Mouse (Mus musculus): ENCODE measurements around the gene Fam126b. TPM values are rescaled to one million over a fixed set of nuclear protein-coding genes. Genes with fewer than 3 reads are reported as not detected.
"Not testable (repeated sequence)": the region's sequence is repeated elsewhere in the genome, so short reads cannot be mapped to it uniquely, and the experiment has no call there.

The Fam126b gene
- total RNA-seq (2014; rRNA removed; ENCODE audit: low replicate concordance) (5.1 and 5.7 TPM in 2 replicates), polyA plus RNA-seq (2015; fragmentation: Nextera tagmentation; extraction: Ambion mirVana) (3.0 and 3.1 TPM in 2 replicates)

DNA sequence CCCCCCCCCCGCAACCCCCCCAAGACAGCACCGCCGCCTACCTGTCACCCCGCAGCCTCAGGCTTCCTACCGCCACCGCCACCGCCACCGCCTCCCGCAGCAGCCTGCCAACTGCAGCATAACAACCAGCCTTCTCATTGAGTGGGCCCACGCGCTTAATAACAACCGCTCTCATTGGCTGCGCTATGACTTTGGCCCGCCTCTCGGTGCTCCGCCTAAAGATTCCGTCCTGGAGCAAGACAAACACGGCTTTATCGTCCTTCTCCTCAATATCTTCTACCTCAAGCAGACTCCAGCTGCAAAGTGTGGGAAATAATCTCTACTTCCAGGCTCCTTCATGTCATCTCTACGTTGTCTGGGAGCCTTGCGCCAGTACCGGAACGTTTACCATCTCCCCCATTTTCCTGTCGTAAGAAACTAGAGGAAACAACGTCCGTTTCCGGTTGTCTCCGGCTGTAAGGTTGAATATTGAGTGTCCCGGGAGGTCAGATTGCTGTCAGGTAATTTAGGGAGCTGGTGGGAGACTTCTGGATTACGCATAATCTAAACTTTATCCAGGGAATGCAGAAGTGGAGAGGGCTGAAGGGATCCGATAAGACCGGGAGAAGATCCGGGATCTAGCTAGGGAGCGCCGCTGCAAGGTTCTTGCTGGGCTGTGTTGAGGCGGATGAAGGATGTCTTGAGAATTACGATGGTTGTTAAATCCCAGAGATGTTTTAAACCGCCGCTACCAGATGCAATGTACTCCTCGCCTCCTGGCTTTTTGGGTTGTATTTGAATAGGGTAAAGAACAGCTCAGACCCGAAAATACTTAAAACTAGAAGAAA lies at the start of gene Fam126b, which contains the start of gene Ndufb3:
Fam126b (minus strand) TSS at position 153 of the 827 bp plus-strand sequence.
Ndufb3 (plus strand) TSS at position 214 of the 827 bp plus-strand sequence.
- TF ChIP-seq CTCF (IDR thresholded peaks at IDR 0.05; ENCODE audit: low read depth), result no peak
- TF ChIP-seq EP300 (IDR thresholded peaks at IDR 0.05; ENCODE audit: low read depth), result 0 out of 2 replicates have a peak, but pooled peaks have one; percentile 59
- peak; percentile 82 for DNase-seq (ENCODE audit: low spot score)
- Histone ChIP-seq H3K9me3 (replicated peaks; ENCODE audit: control insufficient read depth, low read length) (no peaks in the 10 kb centered on the region), H3K4me1 (ENCODE audit: control insufficient read depth, insufficient read depth) (peaks cover 13% of the 10 kb centered on the region), H3K9ac (replicated peaks; ENCODE audit: low read depth, low read length) (peak within 1 kb of the TSS; percentile 87), H3K4me2 (ENCODE audit: low read depth, low read length) (peak within 1 kb of the TSS; percentile 95), H3K27ac (ENCODE audit: low read depth) (peak within 1 kb of the TSS; percentile 65), H3K27me3 (ENCODE audit: control insufficient read depth, insufficient read depth, low read length) (no peaks in the 10 kb centered on the region), H3K36me3 (replicated peaks; ENCODE audit: control insufficient read depth, insufficient read depth, low read length) (peaks cover 4% of the 10 kb centered on the region; the same call in 1 of the 2 replicates), H3K4me3 (ENCODE audit: low read depth, low read length) (peak within 1 kb of the TSS; percentile 85)
- ATAC-seq (ENCODE audit: insufficient read depth, low read depth), result peak; percentile 98
- WGBS, result under 1% methylated on average over 41 of the region's 41 CpGs

DNA sequence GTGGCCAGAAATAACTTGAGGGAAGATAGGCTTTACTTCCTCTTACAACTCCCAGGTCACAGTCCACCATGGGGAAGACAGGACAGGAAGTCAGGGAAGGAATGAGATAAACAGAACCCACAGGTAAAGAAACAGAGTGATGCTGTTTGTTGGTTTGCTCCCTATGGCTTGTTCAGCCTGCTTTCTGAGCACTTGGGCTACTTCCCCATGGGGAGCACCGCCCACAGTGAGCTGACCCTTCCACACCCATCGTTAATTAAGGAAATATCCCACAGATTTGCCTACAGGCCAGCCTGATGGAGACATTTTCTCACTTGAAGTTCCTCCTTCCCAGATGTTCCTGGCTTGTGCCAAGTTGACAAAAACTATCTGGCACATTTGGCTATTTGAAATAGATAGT lies 42.7 kb upstream of the Fam126b start:
- H3K4me1 ChIP-seq (ENCODE audit: control insufficient read depth, insufficient read depth); H3K27ac ChIP-seq (ENCODE audit: low read depth); DNase-seq (ENCODE audit: low spot score); H3K36me3 ChIP-seq (replicated peaks; ENCODE audit: control insufficient read depth, insufficient read depth, low read length); H3K4me3 ChIP-seq (ENCODE audit: low read depth, low read length); H3K9me3 ChIP-seq (replicated peaks; ENCODE audit: control insufficient read depth, low read length); H3K4me2 ChIP-seq (ENCODE audit: low read depth, low read length); H3K27me3 ChIP-seq (ENCODE audit: control insufficient read depth, insufficient read depth, low read length); H3K9ac ChIP-seq (replicated peaks; ENCODE audit: low read depth, low read length); ATAC-seq (ENCODE audit: insufficient read depth, low read depth): not testable (repeated sequence)
- WGBS, result 55% methylated on average over 1 of the region's 2 CpGs

DNA sequence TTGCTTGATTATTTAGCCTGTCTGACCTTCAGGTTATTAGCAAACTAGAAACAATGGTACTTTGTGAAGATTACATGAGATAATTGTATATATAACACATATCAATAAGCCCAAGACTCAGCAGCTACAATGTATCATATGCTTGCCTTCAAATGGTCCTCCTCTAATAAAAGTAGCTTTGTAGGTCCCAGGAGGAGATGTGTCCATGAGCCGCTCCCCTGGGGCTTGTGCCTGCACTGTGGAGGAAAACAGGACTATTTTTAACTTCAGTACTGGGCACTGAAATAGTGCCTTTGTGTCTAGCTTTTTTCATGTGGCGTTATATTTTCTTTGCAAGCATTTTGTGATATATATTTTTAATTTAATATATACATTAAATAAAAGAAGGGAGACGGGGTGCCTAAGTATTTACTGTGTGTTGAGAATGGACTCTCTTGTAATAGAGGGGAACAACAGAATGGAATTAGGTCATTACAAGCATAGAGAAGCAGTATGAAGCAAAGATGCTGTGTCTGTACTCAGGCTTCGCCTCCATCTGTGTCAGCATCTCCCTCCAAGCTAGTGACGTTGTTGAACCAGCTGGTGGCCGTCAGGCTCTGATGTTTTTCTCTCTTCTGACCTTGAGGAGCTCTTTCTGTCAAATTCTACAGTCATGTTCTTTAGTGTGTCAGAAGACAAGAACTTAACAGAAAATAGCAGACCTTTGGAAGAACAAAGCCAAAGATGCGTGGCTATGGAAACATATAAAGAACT lies 36.0 kb upstream of the Fam126b start:
- WGBS, result 46% methylated on average over 7 of the region's 7 CpGs
- TF ChIP-seq EP300 (IDR thresholded peaks at IDR 0.05; ENCODE audit: low read depth) (no peak), CTCF (IDR thresholded peaks at IDR 0.05; ENCODE audit: low read depth) (no peak)
- ATAC-seq (ENCODE audit: insufficient read depth, low read depth) (no peak), DNase-seq (ENCODE audit: low spot score) (peak; percentile 35)
- Histone ChIP-seq H3K4me2 (ENCODE audit: low read depth, low read length) (0 out of 2 replicates have a peak overlapping the region, but pooled peaks have one; percentile 6), H3K4me3 (ENCODE audit: low read depth, low read length) (no peak overlapping the region), H3K36me3 (replicated peaks; ENCODE audit: control insufficient read depth, insufficient read depth, low read length) (no peaks in the 10 kb centered on the region), H3K4me1 (ENCODE audit: control insufficient read depth, insufficient read depth) (peaks cover 16% of the 10 kb centered on the region; the same call in 1 of the 2 replicates), H3K27me3 (ENCODE audit: control insufficient read depth, insufficient read depth, low read length) (no peaks in the 10 kb centered on the region), H3K9ac (replicated peaks; ENCODE audit: low read depth, low read length) (no peak overlapping the region), H3K9me3 (replicated peaks; ENCODE audit: control insufficient read depth, low read length) (no peaks in the 10 kb centered on the region), H3K27ac (ENCODE audit: low read depth) (peak overlapping the region; percentile 39)

DNA sequence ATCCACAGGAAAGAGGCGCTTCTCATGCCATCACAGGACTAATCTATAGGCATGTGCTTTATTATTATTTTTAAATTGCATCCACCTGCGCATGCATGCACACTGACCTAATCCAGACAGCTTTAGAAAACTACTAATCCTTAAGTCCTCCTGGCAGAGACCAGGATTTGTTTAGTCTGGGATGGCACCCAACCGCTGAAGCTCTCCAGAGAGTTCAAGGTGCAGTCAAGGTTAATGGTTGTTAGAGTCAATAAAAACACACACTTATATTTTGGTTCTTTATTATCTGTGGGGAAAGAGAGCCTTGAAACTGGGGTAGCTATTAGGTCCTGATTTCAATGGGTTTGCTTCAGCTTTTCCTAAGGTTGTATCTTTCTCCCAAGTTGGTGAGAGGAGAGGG lies 35.1 kb upstream of the Fam126b start:
- 73% methylated on average over 3 of the region's 3 CpGs for WGBS
- Histone ChIP-seq H3K4me3 (ENCODE audit: low read depth, low read length) (no peak overlapping the region), H3K9ac (replicated peaks; ENCODE audit: low read depth, low read length) (no peak overlapping the region), H3K36me3 (replicated peaks; ENCODE audit: control insufficient read depth, insufficient read depth, low read length) (no peaks in the 10 kb centered on the region), H3K27me3 (ENCODE audit: control insufficient read depth, insufficient read depth, low read length) (no peaks in the 10 kb centered on the region), H3K4me1 (ENCODE audit: control insufficient read depth, insufficient read depth) (peaks cover 16% of the 10 kb centered on the region; the same call in 1 of the 2 replicates), H3K4me2 (ENCODE audit: low read depth, low read length) (no peak overlapping the region), H3K9me3 (replicated peaks; ENCODE audit: control insufficient read depth, low read length) (no peaks in the 10 kb centered on the region), H3K27ac (ENCODE audit: low read depth) (peak overlapping the region; percentile 39)
- TF ChIP-seq EP300 (IDR thresholded peaks at IDR 0.05; ENCODE audit: low read depth) (no peak), CTCF (IDR thresholded peaks at IDR 0.05; ENCODE audit: low read depth) (no peak)
- ATAC-seq (ENCODE audit: insufficient read depth, low read depth), result peak; percentile 41; the same call in 1 of the 2 replicates
- peak; percentile 20 for DNase-seq (ENCODE audit: low spot score)

DNA sequence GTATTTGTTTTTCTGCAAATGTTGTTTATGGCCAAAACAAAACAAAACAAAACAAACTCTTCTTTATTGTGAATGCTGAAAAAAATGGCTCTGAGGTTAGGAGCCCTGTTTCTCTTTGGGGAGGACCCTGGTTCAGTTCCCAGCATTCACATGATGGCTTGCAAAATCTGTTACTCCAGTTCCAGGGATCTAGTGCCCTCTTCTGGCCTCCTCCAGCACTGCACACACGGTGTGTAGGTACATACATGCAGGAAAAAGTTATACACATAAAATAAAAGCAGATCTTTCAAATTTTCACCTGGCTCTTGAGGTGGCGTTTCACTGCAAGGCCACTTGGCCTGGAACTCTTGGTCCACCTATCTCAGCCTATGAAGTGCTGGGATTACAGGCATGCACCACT lies 32.6 kb upstream of the Fam126b start:
- WGBS, result 77% methylated on average over 2 of the region's 2 CpGs

More for the DNA sequence above, 32.6 kb upstream of the Fam126b start:
- H3K27me3 ChIP-seq (ENCODE audit: control insufficient read depth, insufficient read depth, low read length), result no peaks in the 10 kb centered on the region
- no peak overlapping the region for H3K4me3 ChIP-seq (ENCODE audit: low read depth, low read length)
- peaks cover 16% of the 10 kb centered on the region; the same call in 1 of the 2 replicates for H3K4me1 ChIP-seq (ENCODE audit: control insufficient read depth, insufficient read depth)
- no peak overlapping the region for H3K27ac ChIP-seq (ENCODE audit: low read depth)
- H3K36me3 ChIP-seq (replicated peaks; ENCODE audit: control insufficient read depth, insufficient read depth, low read length), result no peaks in the 10 kb centered on the region
- no peak overlapping the region for H3K4me2 ChIP-seq (ENCODE audit: low read depth, low read length)
- DNase-seq (ENCODE audit: low spot score) (no peak), ATAC-seq (ENCODE audit: insufficient read depth, low read depth) (no peak)
- TF ChIP-seq EP300 (IDR thresholded peaks at IDR 0.05; ENCODE audit: low read depth), result no peak
- no peak for TF ChIP-seq CTCF (IDR thresholded peaks at IDR 0.05; ENCODE audit: low read depth)
- no peaks in the 10 kb centered on the region for H3K9me3 ChIP-seq (replicated peaks; ENCODE audit: control insufficient read depth, low read length)
- no peak overlapping the region for H3K9ac ChIP-seq (replicated peaks; ENCODE audit: low read depth, low read length)
